Mouse (Mus musculus) cerebellum, adult 2 months (tissue): ENCODE results near the gene Mrpl58. TPM values are rescaled to one million over a fixed set of nuclear protein-coding genes. Genes with fewer than 3 reads are reported as not detected.

Experiments used
- DNase-seq, 2 experiments: peaks; one replicate each; pipeline ENCODE4 v3.0.0; 2021
- H3K27ac ChIP-seq: fragments of 200-500 bp; 2 replicates; pipeline ENCODE4 v1.5.1; 2012; ENCODE audit warnings: low read length, control low read depth, inconsistent platforms; ENCODE audit not compliant: insufficient read depth
- H3K27me3 ChIP-seq: fragments of 200-500 bp; 2 replicates; pipeline ENCODE4 v1.6.1; 2012; ENCODE audit warnings: inconsistent platforms, mild to moderate bottlenecking, low read length, moderate library complexity; ENCODE audit not compliant: control insufficient read depth, insufficient read depth
- H3K4me1 ChIP-seq: fragments of 200-500 bp; 2 replicates; pipeline ENCODE4 v1.6.1; 2011; ENCODE audit warnings: low read length; ENCODE audit not compliant: control insufficient read depth, insufficient read depth
- H3K4me3 ChIP-seq: fragments of 200-500 bp; replicated peaks from 2 replicates; pipeline ENCODE3; 2011; ENCODE audit warnings: mild to moderate bottlenecking, low read depth, low read length, control low read depth; ENCODE audit not compliant: insufficient read depth
- CTCF ChIP-seq: fragments of 200-500 bp; IDR thresholded peaks from 2 replicates; pipeline ENCODE4 v1.5.1; 2011; ENCODE audit warnings: low read depth, mild to moderate bottlenecking, control low read depth, low read length, moderate library complexity, borderline replicate concordance; ENCODE audit not compliant: insufficient read depth
- POLR2A ChIP-seq: fragments of 200-500 bp; IDR thresholded peaks from 2 replicates; pipeline ENCODE4 v1.6.1; 2011; ENCODE audit warnings: low read length, control low read depth, borderline replicate concordance; ENCODE audit not compliant: insufficient read depth
- WGBS: fragments of 180-500 bp; shearing (Covaris S2); methylation state at CpG from one replicate; pipeline ENCODE4 v1.1.7; 2018; 5-methylcytosine and 5-hydroxymethylcytosine counted together
- polyA plus RNA-seq: library from polyadenylated mRNA; depleted of rRNA; stranded (reverse); fragments of >200 nt; gene quantifications from 2 replicates; pipeline ENCODE4 v1.2.3, GENCODE M21; 2012

The Mrpl58 gene
- polyA plus RNA-seq, 1 experiment: 164 TPM

DNA sequence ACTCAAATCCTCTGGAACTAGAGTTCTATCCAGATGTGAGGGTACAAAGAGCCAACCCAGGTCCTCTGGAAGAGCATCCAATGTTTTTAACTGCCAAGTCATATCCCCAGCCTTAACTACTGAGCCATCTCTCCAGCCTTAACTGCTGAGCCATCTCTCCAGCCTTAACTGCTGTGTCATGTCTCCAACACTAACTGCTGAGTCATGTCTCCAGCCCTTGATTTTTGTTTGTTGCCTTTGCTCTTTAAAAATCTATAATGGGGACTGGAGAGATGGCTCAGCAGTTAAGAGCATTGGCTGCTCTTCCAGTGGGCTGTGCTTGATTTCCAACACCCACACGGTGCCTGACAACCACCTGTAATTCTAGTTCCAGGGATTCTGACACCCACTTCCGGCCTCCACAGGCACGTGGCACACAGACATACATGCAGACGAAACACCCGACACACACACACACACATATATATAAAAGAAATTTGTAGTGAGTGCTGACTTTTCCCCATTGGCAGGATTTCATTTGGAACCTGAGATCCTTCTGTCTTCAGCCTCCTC is 34.1 kb downstream of the Mrpl58 start:
- TF ChIP-seq POLR2A (no peak), CTCF (no peak)
- no peak for DNase-seq
- Histone ChIP-seq H3K27ac (no peak overlapping the region), H3K4me3 (no peak overlapping the region), H3K4me1 (peaks cover 8% of the 10 kb centered on the region; the same call in 1 of the 2 replicates), H3K27me3 (no peaks in the 10 kb centered on the region)
- WGBS: 85% methylated on average over 5 of the region's 5 CpGs

DNA sequence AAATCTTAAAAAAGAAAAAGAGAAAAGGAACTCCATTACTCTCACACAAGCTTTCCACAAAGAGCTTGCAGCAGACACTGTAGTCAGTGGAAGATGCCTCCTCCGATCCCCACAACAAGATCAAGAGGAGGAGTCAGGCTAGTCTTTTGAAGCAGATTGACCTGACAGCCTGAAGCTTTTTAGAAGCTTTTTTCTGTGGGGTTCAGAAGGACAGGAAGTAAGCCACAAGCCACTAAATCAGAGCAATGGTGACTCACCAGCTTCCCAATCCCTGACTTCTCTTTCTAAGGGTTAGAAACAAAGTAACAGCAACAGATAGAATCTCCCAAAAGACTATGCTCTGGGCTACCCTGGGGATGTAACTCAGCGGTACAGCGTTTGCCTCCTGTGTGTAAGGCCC is 35.8 kb downstream of the Mrpl58 start:
- Histone ChIP-seq H3K4me3 (no peak overlapping the region), H3K27ac (no peak overlapping the region), H3K4me1 (peaks cover 8% of the 10 kb centered on the region; the same call in 1 of the 2 replicates), H3K27me3 (no peaks in the 10 kb centered on the region)
- no peak for DNase-seq
- 90% methylated on average over 3 of the region's 3 CpGs for WGBS
- TF ChIP-seq POLR2A: no peak
- TF ChIP-seq CTCF: no peak

DNA sequence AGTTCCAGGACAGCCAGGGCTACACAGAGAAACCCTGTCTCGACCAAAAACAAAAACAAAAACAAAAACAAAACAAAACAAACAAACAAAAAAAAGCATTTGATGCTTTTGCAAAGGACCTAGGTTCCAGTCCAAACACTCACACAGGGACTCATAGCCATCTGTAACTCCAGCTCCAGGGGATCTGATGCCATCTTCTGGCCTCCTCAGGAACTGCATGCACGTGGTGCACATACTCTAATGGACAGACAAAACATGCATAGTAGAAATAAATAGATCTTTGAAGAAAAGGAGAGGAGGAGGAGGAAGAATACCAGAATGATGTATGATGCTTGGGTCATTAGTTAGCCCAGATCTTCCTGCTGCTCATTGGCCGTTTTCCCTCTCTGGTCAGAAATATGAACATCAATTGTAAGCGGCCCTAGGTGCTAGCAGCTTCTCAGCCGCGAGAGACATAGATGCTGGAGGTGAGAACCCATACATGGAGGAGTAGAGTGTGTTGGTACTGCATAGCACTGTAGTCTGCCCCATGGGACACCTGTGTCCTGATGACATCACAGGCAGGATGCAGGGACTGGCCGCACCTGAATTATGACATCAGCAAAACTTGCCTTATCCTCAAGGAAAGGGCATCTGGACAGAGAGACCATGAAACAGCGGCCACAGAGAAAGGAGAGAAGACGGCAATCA is 36.5 kb downstream of the Mrpl58 start, which contains the start of gene Trim80:
Trim80 (plus strand) TSS at position 640 of the 690 bp plus-strand sequence.
- 94% methylated on average over 9 of the region's 9 CpGs for WGBS
- no peak within 1 kb of the TSS for H3K4me3 ChIP-seq
- no peak for DNase-seq

DNA sequence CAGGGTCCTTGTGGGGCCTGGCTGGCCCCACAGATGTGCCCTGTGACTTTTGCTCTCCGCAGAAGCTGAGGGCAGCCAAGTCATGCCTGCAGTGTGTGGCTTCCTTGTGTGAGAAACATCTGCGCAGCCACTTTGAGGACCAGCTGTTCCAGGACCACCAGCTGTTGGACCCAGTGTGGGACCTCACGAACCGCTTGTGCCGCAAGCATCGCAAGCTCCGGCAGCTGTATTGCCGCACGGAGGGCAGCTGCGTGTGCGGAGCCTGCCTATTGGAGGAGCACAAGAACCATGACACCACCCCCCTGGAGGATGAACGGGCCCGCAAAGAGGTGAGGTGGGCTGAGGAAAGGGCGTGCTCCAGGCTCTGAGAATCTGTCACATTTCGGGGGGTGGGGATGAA is 37.9 kb downstream of the Mrpl58 start:
- H3K4me1 ChIP-seq: peaks cover 7% of the 10 kb centered on the region; the same call in 1 of the 2 replicates
- TF ChIP-seq CTCF (no peak), POLR2A (no peak)
- WGBS: 54% methylated on average over 15 of the region's 15 CpGs
- DNase-seq: no peak
- no peaks in the 10 kb centered on the region for H3K27me3 ChIP-seq
- no peak overlapping the region for H3K27ac ChIP-seq
- H3K4me3 ChIP-seq: no peak overlapping the region

More for the DNA sequence above, 36.5 kb downstream of the Mrpl58 start, which contains the start of gene Trim80:
- no peak within 1 kb of the TSS for H3K27ac ChIP-seq
- H3K4me1 ChIP-seq: peaks cover 8% of the 10 kb centered on the region; the same call in 1 of the 2 replicates
- no peaks in the 10 kb centered on the region for H3K27me3 ChIP-seq
- peak; percentile 7; the same call in 1 of the 2 replicates for TF ChIP-seq CTCF
- TF ChIP-seq POLR2A: no peak

DNA sequence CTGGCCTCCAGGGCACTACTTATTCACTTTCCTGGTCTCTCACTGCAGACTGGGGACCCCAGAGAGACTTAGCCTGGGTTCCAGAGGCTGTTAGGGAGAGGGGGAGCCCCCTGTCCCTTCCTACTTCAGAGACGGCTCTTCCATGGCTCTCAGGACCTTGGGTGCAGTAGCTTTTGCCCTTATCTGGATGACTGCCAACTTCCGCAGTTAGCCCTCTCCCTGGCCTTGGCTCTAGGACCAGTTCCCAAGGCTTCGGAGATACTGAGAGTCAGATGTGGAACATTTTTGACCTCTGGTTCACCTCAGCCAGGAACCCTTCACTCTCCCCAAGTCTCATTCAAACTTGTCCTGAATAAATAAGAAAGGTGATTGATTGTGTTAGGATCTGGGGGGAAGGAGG is 43.4 kb downstream of the Mrpl58 start:
- 51% methylated on average over 3 of the region's 3 CpGs for WGBS
- Histone ChIP-seq H3K4me3 (no peak overlapping the region), H3K27me3 (no peaks in the 10 kb centered on the region), H3K27ac (no peak overlapping the region), H3K4me1 (no peaks in the 10 kb centered on the region)
- DNase-seq: no peak
- no peak for TF ChIP-seq POLR2A
- no peak for TF ChIP-seq CTCF

DNA sequence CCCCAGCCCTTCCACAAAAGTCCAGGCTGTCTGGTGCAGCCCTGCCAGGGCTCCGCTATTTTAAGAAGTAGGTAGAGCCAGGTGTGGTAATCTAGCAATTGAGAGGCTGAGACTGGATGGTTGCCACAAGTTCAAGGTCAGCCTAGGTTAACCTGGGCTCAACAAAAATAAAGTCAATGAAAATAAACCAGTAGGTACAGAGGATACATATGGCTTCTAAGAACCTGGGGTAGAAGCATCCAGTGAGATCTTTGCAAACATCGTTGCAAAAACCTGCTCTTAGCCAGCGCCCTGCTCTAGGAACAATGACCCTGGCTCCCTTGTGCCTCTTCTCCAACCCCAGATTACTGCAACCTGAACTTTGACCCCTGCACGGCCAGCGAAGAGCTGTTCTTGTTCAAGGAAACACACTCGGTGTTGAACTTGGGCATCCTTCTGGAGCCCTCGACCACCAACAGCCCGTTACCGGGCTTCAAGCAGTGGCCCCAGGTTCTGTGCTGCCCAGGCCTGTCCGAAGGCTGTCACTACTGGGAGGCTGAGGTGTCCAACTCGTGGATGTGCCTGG is 43.9 kb downstream of the Mrpl58 start:
- 92% methylated on average over 11 of the region's 11 CpGs for WGBS
- no peak overlapping the region for H3K4me3 ChIP-seq
- no peak for DNase-seq
- no peaks in the 10 kb centered on the region for H3K4me1 ChIP-seq
- TF ChIP-seq POLR2A (no peak), CTCF (no peak)
- no peak overlapping the region for H3K27ac ChIP-seq
- H3K27me3 ChIP-seq: no peaks in the 10 kb centered on the region

DNA sequence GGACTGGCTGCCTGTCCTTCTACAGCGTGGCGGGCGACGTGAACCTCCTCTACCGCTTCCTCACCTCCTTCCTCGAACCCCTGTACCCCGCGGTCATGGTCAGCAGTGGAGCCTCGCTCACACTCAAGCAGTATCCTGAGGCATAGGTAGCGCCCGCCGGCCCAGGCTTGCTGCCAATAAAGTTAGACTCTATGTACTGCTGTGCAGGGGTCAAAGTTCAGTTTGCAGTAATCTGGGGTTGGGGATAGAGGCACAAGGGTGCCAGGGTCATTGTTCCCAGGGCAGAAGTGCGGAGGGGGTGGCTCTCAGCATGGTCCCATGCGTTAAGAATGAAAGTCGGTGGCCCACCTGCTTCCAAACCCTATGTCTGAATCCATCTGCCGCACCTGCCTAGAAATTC is 44.5 kb downstream of the Mrpl58 start:
- TF ChIP-seq POLR2A (no peak), CTCF (no peak)
- no peak for DNase-seq
- no peak overlapping the region for H3K27ac ChIP-seq
- no peaks in the 10 kb centered on the region for H3K27me3 ChIP-seq
- no peaks in the 10 kb centered on the region for H3K4me1 ChIP-seq
- 82% methylated on average over 16 of the region's 16 CpGs for whole genome bisulfite sequencing
- H3K4me3 ChIP-seq: no peak overlapping the region

DNA sequence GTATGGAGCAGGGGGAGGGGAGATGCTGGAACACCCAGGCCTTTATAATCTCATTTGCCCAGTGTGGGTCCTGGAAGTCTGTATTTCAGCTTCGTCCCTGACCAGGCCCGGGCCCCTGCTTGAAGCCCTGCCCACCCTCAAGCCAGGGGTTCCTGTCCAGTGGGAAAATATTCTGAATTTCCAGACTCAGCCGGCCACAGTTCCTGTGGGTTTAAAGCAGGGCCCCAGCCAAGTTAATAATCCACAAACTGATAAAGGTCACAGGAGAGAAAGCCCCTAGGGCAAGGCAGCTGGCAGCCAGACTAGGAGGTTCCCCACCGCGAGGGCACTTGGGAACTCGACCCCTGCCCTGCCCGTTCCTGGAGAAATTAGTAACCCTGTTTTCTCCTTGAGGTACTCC is 45.4 kb downstream of the Mrpl58 start:
- 64% methylated on average over 7 of the region's 7 CpGs for WGBS
- no peak overlapping the region for H3K4me3 ChIP-seq
- H3K27me3 ChIP-seq: no peaks in the 10 kb centered on the region
- no peaks in the 10 kb centered on the region; the same call in 1 of the 2 replicates for H3K4me1 ChIP-seq
- no peak for TF ChIP-seq POLR2A
- TF ChIP-seq CTCF: no peak
- H3K27ac ChIP-seq: no peak overlapping the region
- DNase-seq: no peak
